Mouse (Mus musculus) Patski (cell line): ENCODE data around the gene Aaas. TPM values are rescaled to one million over a fixed set of nuclear protein-coding genes. Genes with fewer than 3 reads are reported as not detected.
"Not testable (repeated sequence)": the region's sequence is repeated elsewhere in the genome, so short reads cannot be mapped to it uniquely, and the experiment has no call there.

Source experiments
- ATAC-seq: fragments of 100-300 bp; one replicate; pipeline ENCODE4 v1.8.0; 2021
- CTCF ChIA-PET: fragments of 350-600 bp; sonication (Branson Sonifier 250); formaldehyde crosslinking; loops from one replicate; lab custom pipeline; 2022; ENCODE audit warnings: inconsistent platforms; lab: Charles Lee
- POLR2A ChIA-PET: fragments of 350-600 bp; sonication (Branson Sonifier 250); formaldehyde crosslinking; loops from one replicate; lab custom pipeline; 2022; ENCODE audit warnings: antibody characterized with exemption, inconsistent platforms; lab: Charles Lee
- DNase-seq: peaks from one replicate; pipeline ENCODE4 v3.0.0-alpha.2; 2011; ENCODE audit warnings: low read depth, low spot score
- H3K27me3 ChIP-seq: fragments of 371-371 bp; one replicate; pipeline ENCODE4 v1.5.1; 2021
- CTCF ChIP-seq: fragments of 100-300 bp; IDR thresholded peaks from one replicate; pipeline ENCODE4 v1.5.1; 2021
- in situ Hi-C: fragments of 300-500 bp; cut with MboI; formaldehyde crosslinking; loops from 3 replicates; pipeline ENCODE4 v1.11.1; 2018; ENCODE audit warnings: low pct_unique_long_range_greater_than_20kb, mixed read lengths
- polyA plus RNA-seq: library from polyadenylated mRNA; unstranded; gene quantifications from one replicate; pipeline ENCODE4 v1.2.3, GENCODE M21; 2021

Gene Aaas
- polyA plus RNA-seq, 1 experiment from 2014 or later = 43.3 TPM

DNA sequence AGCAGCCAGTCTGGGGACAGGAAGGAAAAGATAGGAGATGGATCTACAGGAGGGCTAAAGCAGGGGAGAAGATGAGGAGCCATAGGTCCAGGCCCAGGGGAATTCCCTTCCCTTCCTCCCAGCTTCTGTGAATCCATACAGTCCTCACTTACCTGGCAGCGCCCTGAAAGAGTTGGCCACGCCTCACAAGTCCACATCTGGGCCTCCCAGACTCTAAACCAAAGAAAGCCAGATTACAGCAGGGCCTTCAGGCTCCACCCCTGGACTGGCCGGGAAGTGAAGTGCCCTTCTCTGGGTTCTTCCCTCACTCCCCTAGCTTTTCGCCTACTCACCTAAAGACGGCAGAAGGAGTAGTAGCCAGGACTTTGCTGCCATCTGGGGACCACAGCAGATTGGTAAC is 11.0 kb downstream of the Aaas start:
- in situ Hi-C loops = loop anchor here (5.0 kb wide), 1 partner anchor 38 kb away; no protein-coding TSS in a partner anchor
- ATAC-seq = no peak
- no peaks in the 10 kb centered on the region for H3K27me3 ChIP-seq
- TF ChIP-seq CTCF = no peak
- ChIA-PET POLR2A (no interaction called here), CTCF (no interaction called here)
- no peak for DNase-seq

DNA sequence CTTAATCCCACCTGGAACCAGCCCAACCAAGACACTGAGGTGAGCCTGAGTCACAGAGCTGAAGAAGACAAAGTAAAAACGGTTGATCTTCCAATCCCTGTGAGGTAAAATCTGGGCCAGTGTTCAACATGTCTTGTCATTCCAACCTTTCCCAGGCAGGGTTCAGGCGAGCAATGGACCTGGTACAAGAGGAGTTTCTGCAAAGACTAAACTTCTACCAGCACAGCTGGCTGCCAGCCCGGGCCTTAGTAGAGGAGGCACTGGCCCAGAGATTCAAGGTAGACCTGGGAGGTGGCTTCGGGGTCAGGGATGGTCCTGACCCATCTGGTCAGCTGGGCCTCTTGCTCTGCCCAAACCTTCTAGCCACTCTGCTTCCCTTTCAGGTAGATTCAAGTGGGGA is 13.6 kb downstream of the Aaas start:
- in situ Hi-C loops = loop anchor here (5.0 kb wide), 1 partner anchor 40 kb away; no protein-coding TSS in a partner anchor
- no peak for TF ChIP-seq CTCF
- POLR2A ChIA-PET = interaction anchor here (1.0 to 1.2 kb wide), 3 partner anchors 9 to 12 kb away, joined by 3 read pairs; no protein-coding TSS in a partner anchor
- CTCF ChIA-PET = interaction anchor here (0.7 kb wide), 1 partner anchor 25 kb away, joined by 3 read pairs; no protein-coding TSS in a partner anchor
- no peaks in the 10 kb centered on the region for H3K27me3 ChIP-seq
- ATAC-seq (no peak), DNase-seq (no peak)

DNA sequence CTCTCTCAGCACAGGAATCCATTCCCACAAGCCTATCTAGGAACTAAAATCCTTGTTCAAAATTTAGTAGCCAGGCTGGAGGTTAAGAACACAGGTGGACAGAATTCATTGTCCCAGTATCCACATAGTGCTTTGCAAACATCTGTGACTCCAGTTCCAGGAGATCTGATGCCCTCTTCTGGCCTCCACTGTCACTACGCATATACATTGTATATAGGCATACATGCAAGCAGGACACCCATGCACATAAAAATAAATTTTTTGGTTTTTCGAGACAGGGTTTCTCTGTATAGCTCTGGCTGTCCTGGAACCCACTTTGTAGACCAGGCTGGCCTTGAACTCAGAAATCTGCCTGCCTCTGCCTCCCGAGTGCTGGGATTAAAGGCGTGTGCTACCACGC is 14.6 kb downstream of the Aaas start:
- POLR2A ChIA-PET = interaction anchor here (1.0 to 1.2 kb wide), 3 partner anchors 9 to 13 kb away, joined by 3 read pairs; no protein-coding TSS in a partner anchor
- not testable (repeated sequence) for DNase-seq

GRCm38 (mm10) chr15:102335254-102335653 is 15.3 kb downstream of the Aaas start:
- ATAC-seq (no peak), DNase-seq (no peak)
- ChIA-PET POLR2A (interaction anchor here (0.6 kb wide), 1 partner anchor 41 kb away, joined by 4 read pairs; no protein-coding TSS in a partner anchor), CTCF (interaction anchor here (0.8 to 1.3 kb wide), 2 partner anchors 9 to 42 kb away, joined by 4 read pairs; partner anchors contain the start of gene Pfdn5)
- no peak for TF ChIP-seq CTCF
- no peaks in the 10 kb centered on the region for H3K27me3 ChIP-seq
- in situ Hi-C loops = loop anchor here (5.0 kb wide), 1 partner anchor 42 kb away; no protein-coding TSS in a partner anchor

More for the DNA sequence above, 14.6 kb downstream of the Aaas start:
- H3K27me3 ChIP-seq, ATAC-seq: not testable (repeated sequence)
- CTCF ChIA-PET = interaction anchor here (0.8 to 1.3 kb wide), 2 partner anchors 10 to 41 kb away, joined by 4 read pairs; partner anchors contain the start of gene Pfdn5
- in situ Hi-C loops = loop anchor here (5.0 kb wide), 1 partner anchor 41 kb away; no protein-coding TSS in a partner anchor

DNA sequence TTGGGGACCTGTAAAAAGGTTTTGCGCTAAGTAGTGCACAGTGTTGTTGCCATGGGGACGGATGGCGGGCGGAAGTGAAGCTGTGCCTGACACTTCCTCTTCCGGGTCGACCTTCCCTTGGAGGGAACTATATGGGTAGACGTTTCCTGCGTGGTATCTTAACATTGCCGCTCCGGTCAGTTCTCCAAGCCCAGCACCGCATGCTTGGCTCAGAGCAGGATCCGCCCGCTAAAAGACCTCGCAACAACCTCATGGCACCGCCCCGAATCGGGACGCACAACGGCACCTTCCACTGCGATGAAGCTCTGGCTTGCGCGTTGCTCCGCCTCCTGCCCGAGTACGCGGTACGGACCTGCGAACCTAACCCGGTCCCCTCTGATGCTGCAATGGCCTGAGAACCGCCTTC is 19.0 kb downstream of the Aaas start, which contains the start of gene Myg1:
Gene Myg1, plus strand, starts transcription at position 100 of the 406 bp plus-strand sequence.
- ChIA-PET CTCF (no interaction called here), POLR2A (interaction anchor here (0.9 to 1.4 kb wide), 2 partner anchors 9 to 16 kb away, joined by 3 to 7 read pairs; no protein-coding TSS in a partner anchor)
- no peak for DNase-seq
- ATAC-seq = peak; percentile 76
- H3K27me3 ChIP-seq = no peaks in the 10 kb centered on the region
- in situ Hi-C loops = no loop called here
- TF ChIP-seq CTCF = no peak

- no peaks in the 10 kb centered on the region for H3K27me3 ChIP-seq
- DNase-seq (no peak), ATAC-seq (no peak)
- ChIA-PET POLR2A (interaction anchor here (0.9 to 1.2 kb wide), 6 partner anchors 7 to 68 kb away, joined by 3 to 4 read pairs (median 3); partner anchors contain the start of gene Aaas), CTCF (interaction anchor here (1.1 to 1.7 kb wide), 4 partner anchors 8 to 55 kb away, joined by 3 to 4 read pairs (median 4); no protein-coding TSS in a partner anchor)
- no peak for TF ChIP-seq CTCF
- in situ Hi-C loops = no loop called here
These were observed 23.7 kb downstream of the Aaas start for GRCm38 (mm10) chr15:102326892-102327291.

DNA sequence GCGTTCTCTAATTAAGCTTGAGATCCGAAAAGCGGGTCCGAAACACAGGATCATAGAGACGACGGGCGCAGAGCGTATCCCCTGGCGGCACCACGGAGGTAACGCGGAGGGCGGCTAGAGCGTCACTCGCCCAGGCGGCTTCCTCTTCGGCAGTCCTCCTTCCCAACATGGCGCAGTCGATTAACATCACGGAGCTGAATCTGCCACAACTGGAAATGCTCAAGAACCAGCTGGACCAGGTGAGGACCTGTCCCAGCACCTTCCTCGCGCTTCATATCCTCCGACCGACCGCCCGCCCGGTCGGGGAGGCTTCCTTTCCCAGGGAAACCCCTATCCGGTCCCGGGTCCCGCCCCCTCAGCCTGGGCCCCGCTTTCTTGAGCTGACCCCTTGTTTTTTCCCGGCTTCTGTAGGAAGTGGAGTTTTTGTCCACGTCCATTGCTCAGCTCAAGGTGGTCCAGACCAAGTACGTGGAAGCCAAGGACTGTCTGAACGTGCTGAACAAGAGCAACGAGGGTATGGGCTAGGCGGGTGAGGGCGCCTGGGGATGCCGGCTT is 24.5 kb downstream of the Aaas start, which contains the start of gene Pfdn5:
Gene Pfdn5, plus strand, starts transcription at position 95 of the 555 bp plus-strand sequence.
- DNase-seq (peak; percentile 50), ATAC-seq (peak; percentile 66)
- CTCF ChIA-PET = interaction anchor here (1.1 to 1.7 kb wide), 4 partner anchors 9 to 56 kb away, joined by 3 to 4 read pairs (median 4); no protein-coding TSS in a partner anchor
- H3K27me3 ChIP-seq = no peaks in the 10 kb centered on the region
- POLR2A ChIA-PET = interaction anchor here (0.9 to 1.2 kb wide), 6 partner anchors 8 to 68 kb away, joined by 3 to 4 read pairs (median 3); partner anchors contain the start of gene Aaas
- in situ Hi-C loops = no loop called here
- TF ChIP-seq CTCF = no peak

- no peak for TF ChIP-seq CTCF
- ATAC-seq (no peak), DNase-seq (no peak)
- H3K27me3 ChIP-seq = no peaks in the 10 kb centered on the region
- CTCF ChIA-PET = interaction anchor here (0.8 to 1.0 kb wide), 2 partner anchors 19 to 36 kb away, joined by 3 read pairs; no protein-coding TSS in a partner anchor
- POLR2A ChIA-PET = interaction anchor here (0.8 kb wide), 1 partner anchor 14 kb away, joined by 3 read pairs; no protein-coding TSS in a partner anchor
- in situ Hi-C loops = no loop called here
These were observed 25.7 kb downstream of the Aaas start for GRCm38 (mm10) chr15:102324654-102325473.

GRCm38 (mm10) chr15:102316263-102316662 is 34.3 kb downstream of the Aaas start:
- no peak for TF ChIP-seq CTCF
- no peaks in the 10 kb centered on the region for H3K27me3 ChIP-seq
- ATAC-seq = no peak
- ChIA-PET CTCF (interaction anchor here (0.8 to 2.9 kb wide), 7 partner anchors 10 to 75 kb away, joined by 3 to 12 read pairs (median 7); partner anchors contain the start of gene Pfdn5), POLR2A (interaction anchor here (0.6 to 1.1 kb wide), 2 partner anchors 12 to 36 kb away, joined by 4 to 6 read pairs; no protein-coding TSS in a partner anchor)
- no peak for DNase-seq
- in situ Hi-C loops = no loop called here
